Mouse (Mus musculus) liver, adult 2 months (tissue): ENCODE results near the gene Odf4. TPM values are rescaled to one million over a fixed set of nuclear protein-coding genes. Genes with fewer than 3 reads are reported as not detected.
"Not testable (repeated sequence)": the region's sequence is repeated elsewhere in the genome, so short reads cannot be mapped to it uniquely, and the experiment has no call there.

Experiments used
- DNase-seq: peaks from one replicate; pipeline ENCODE4 v3.0.0-alpha.2; 2011; ENCODE audit warnings: low read depth, low spot score; ENCODE audit errors: extremely low read depth
- H3K27ac ChIP-seq: fragments of 200-500 bp; replicated peaks from 2 replicates; pipeline ENCODE4 v1.5.1; 2012; ENCODE audit warnings: low read depth, mild to moderate bottlenecking, control low read depth, inconsistent platforms, low read length; ENCODE audit not compliant: insufficient read depth
- H3K27me3 ChIP-seq: fragments of 200-500 bp; 2 replicates; pipeline ENCODE4 v1.6.1; 2012; ENCODE audit warnings: mild to moderate bottlenecking, moderate library complexity, low read length, inconsistent platforms; ENCODE audit not compliant: control insufficient read depth, insufficient read depth
- H3K36me3 ChIP-seq: fragments of 200-500 bp; 2 replicates; pipeline ENCODE4 v1.6.1; 2012; ENCODE audit warnings: low read length, inconsistent platforms; ENCODE audit not compliant: control insufficient read depth, insufficient read depth
- H3K4me1 ChIP-seq: fragments of 200-500 bp; 2 replicates; pipeline ENCODE4 v1.6.1; 2011; ENCODE audit warnings: low read length; ENCODE audit not compliant: control insufficient read depth, insufficient read depth
- H3K4me3 ChIP-seq: fragments of 200-500 bp; 2 replicates; pipeline ENCODE4 v1.5.1; 2011; ENCODE audit warnings: low read depth, mild to moderate bottlenecking, control low read depth, low read length, moderate library complexity; ENCODE audit not compliant: insufficient read depth
- H3K79me2 ChIP-seq: fragments of 200-500 bp; 2 replicates; pipeline ENCODE4 v1.6.1; 2012; ENCODE audit warnings: inconsistent platforms, mild to moderate bottlenecking, low read length, moderate library complexity; ENCODE audit not compliant: control insufficient read depth, insufficient read depth
- H3K9ac ChIP-seq: fragments of 200-500 bp; 2 replicates; pipeline ENCODE4 v1.6.1; 2012; ENCODE audit warnings: low read depth, mild to moderate bottlenecking, control low read depth, inconsistent platforms, low read length
- CTCF ChIP-seq: fragments of 200-500 bp; IDR thresholded peaks from 2 replicates; pipeline ENCODE4 v1.5.1; 2011; ENCODE audit warnings: low read depth, low read length, control low read depth
- POLR2A ChIP-seq: fragments of 200-500 bp; IDR thresholded peaks from 2 replicates; pipeline ENCODE4 v1.6.1; 2011; ENCODE audit warnings: low read length, control low read depth; ENCODE audit not compliant: insufficient read depth; ENCODE audit errors: extremely low read depth
- WGBS: fragments of 180-500 bp; shearing (Covaris S2); methylation state at CpG from one replicate; pipeline ENCODE4 v1.1.7; 2018; 5-methylcytosine and 5-hydroxymethylcytosine counted together
- polyA plus RNA-seq: library from polyadenylated mRNA; depleted of rRNA; stranded (reverse); fragments of >200 nt; gene quantifications from 2 replicates; pipeline ENCODE4 v1.2.3, GENCODE M21; 2012; rRNA removed
- total RNA-seq: library from RNA; depleted of rRNA; stranded (reverse); fragments of >200 nt; gene quantifications from 2 replicates; pipeline ENCODE4 v1.2.3, GENCODE M21; 2014; rRNA removed

The Odf4 gene
- total RNA-seq (not detected in 2 replicates), polyA plus RNA-seq (not detected in 2 replicates)

DNA sequence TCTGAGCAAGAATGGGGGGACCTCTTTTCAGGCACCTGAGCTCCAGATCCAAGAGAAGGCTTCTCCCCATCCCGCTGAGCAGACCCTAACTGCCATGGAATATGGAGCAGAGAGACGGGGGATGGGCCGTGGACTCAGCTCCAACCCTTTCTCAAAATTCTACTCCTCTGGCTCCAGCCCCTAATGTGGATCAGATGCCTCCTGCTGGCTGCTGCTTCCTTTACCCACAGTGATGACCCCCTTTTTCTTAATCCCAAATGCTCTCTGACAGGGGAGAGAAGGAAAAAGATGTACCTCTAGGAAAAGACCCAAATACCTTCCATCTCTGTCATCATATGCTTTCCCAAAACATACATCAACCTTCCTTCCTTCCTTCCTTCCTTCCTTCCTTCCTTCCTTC is at the start of gene Odf4:
TSS of gene Odf4 (minus strand) at position 101 of the 400 bp plus-strand sequence.
- Histone ChIP-seq H3K27me3 (no peaks in the 10 kb centered on the region), H3K9ac (no peak within 1 kb of the TSS), H3K36me3 (no peaks in the 10 kb centered on the region), H3K79me2 (no peaks in the 10 kb centered on the region), H3K27ac (no peak within 1 kb of the TSS), H3K4me3 (no peak within 1 kb of the TSS), H3K4me1 (no peaks in the 10 kb centered on the region)
- DNase-seq = no peak
- WGBS = 90% methylated on average over 3 of the region's 3 CpGs
- TF ChIP-seq POLR2A (no peak), CTCF (no peak)

DNA sequence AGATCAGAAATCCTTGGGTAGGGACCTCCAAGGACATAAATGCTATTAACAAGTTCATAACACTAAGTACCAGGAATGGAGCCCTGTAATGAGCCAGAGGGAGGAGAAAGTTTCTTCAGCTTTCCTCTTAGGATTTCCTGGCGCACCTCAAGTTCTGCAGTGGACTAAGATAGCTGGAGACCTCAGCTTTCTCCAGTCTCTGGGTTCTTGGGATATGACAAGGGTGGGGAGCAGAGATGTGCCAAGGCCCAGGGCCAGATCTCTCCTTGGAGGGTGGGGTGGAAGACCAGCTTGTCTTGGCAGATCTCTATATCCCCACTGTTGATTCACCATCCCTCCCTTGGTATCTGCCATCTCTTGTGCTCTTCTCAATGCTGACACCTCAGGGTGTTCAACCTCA is 48.7 kb upstream of the Odf4 start:
- Histone ChIP-seq H3K4me1 (peaks cover 4% of the 10 kb centered on the region), H3K4me3 (no peak overlapping the region), H3K79me2 (no peaks in the 10 kb centered on the region), H3K9ac (no peak overlapping the region), H3K36me3 (no peaks in the 10 kb centered on the region), H3K27me3 (no peaks in the 10 kb centered on the region), H3K27ac (no peak overlapping the region)
- no peak for TF ChIP-seq CTCF
- TF ChIP-seq POLR2A = no peak
- DNase-seq = no peak
- WGBS = 93% methylated on average over 1 of the region's 1 CpGs

DNA sequence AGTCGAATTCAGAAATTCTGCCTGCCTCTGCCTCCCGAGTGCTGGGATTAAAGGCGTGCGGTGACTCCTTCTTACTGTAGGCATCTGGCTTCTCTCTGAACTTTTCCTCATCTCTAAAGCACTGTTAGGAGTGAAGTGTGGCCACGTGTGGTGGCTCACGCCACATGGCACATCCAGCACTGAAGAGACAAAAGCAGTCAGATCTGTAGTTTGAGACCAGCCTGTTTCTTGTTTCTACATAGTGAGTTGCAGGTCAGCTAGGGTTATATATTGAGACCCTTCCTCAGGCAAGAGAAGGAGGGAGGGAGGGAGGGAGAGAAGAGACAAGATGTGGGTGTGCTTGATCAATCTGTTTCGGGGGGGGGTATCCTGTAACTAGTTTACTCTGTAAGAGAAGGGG is 48.2 kb upstream of the Odf4 start, which contains the start of gene Rangrf:
TSS of gene Rangrf (minus strand) at position 101 of the 400 bp plus-strand sequence.
- H3K27ac ChIP-seq = no peak within 1 kb of the TSS
- no peaks in the 10 kb centered on the region for H3K36me3 ChIP-seq
- no peak within 1 kb of the TSS; the same call in 1 of the 2 replicates for H3K9ac ChIP-seq

DNA sequence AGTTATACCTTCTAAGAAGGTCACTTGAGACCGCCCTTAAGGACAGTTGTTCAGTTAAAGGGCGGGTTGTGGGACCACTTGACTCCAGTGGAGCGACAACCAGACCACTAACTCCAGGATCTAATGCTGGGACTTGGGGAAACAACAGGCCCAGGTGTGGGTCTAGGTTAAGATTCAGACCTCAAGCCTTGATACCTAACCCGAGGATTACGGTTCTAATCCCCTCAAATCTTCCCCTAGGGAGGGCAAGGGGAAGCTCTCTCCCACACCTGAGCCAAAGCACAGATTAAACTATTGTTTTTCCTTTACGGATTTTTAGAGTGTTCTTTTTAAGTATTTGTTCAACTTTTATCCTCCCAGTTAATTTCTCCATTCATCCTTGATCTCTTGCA is 47.2 kb upstream of the Odf4 start:
- H3K27ac ChIP-seq = no peak overlapping the region
- no peaks in the 10 kb centered on the region for H3K27me3 ChIP-seq
- H3K79me2 ChIP-seq = no peaks in the 10 kb centered on the region
- H3K4me1 ChIP-seq = peaks cover 4% of the 10 kb centered on the region
- WGBS = 35% methylated on average over 6 of the region's 6 CpGs
- DNase-seq = no peak
- TF ChIP-seq CTCF = no peak
- no peak for TF ChIP-seq POLR2A
- H3K36me3 ChIP-seq = no peaks in the 10 kb centered on the region
- peak overlapping the region; percentile 47; the same call in 1 of the 2 replicates for H3K4me3 ChIP-seq
- peak overlapping the region; percentile 29; the same call in 1 of the 2 replicates for H3K9ac ChIP-seq

More for the DNA sequence above, 48.2 kb upstream of the Odf4 start, which contains the start of gene Rangrf:
- peak within 1 kb of the TSS; percentile 47; the same call in 1 of the 2 replicates for H3K4me3 ChIP-seq
- H3K27me3 ChIP-seq = no peaks in the 10 kb centered on the region
- WGBS = 81% methylated on average over 7 of the region's 7 CpGs
- H3K79me2 ChIP-seq = no peaks in the 10 kb centered on the region
- DNase-seq = no peak
- H3K4me1 ChIP-seq = peaks cover 4% of the 10 kb centered on the region
- TF ChIP-seq POLR2A = no peak
- no peak for TF ChIP-seq CTCF

DNA sequence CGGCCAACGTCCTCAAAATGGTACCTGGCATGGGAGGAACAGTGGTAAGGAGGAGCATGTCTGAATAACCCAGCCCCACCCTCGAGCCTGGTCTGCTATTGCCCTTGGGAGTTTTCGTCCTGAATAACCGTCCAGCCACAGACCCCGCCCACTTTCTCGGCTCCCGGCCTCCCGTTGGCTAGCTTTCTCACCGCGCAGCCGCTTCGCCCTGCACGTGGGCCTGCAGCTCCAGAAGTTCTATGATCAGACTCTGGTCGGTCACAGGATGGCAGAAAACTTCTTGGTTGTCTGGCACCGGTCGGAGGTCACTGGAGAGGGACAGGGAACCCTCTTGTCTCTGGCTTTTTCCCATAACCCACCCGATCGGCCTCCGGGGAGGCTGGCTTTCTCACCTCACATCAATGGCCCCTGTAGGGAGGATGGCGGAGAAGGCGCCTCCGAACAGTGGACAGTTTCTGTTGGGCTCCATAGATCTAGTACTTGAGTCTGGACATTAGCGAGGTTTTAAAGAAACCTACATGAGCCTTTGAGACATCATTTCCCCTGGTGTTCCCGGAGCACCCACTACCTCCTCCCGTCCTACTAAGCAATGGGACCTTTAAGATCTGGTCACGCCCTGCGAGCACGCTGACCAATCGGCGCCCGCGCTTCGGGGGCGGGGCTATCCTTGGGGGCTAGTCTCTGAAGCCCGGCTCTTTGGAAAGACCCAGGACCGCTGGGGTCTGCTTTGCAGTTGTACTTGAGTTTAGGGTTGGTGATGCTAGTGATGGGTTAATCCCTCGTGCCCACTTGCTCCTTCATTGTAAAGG is 46.6 kb upstream of the Odf4 start:
- not testable (repeated sequence) for H3K27me3 ChIP-seq, H3K79me2 ChIP-seq, H3K27ac ChIP-seq, H3K36me3 ChIP-seq, H3K4me1 ChIP-seq
- peak; percentile 53 for DNase-seq
- Histone ChIP-seq H3K9ac (peak overlapping the region; percentile 29; the same call in 1 of the 2 replicates), H3K4me3 (peak overlapping the region; percentile 47)
- whole genome bisulfite sequencing = 2% methylated on average over 38 of the region's 38 CpGs

DNA sequence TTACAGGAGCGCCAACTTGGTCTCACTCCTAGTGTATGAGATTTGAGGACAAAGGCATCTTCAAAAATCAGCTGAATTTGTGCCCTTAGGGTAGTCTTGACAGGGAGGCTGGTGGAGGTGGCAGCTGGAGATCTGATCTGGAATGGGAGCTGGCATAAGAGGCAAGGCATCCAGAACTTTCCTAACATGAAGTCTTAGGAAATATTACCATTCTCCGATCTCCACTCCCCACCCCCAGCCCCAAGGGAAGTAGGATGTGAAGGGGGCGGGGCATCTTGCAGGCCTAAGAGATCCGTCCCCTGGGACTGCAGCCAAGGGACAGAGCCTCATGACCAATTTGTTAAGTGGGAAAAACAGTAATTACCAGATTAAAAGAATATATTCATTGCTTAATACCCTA is 43.4 kb upstream of the Odf4 start:
- H3K4me3 ChIP-seq = no peak overlapping the region

More for the DNA sequence above, 43.4 kb upstream of the Odf4 start:
- TF ChIP-seq CTCF = no peak
- no peak for TF ChIP-seq POLR2A
- no peak for DNase-seq
- Histone ChIP-seq H3K27ac (no peak overlapping the region), H3K27me3 (no peaks in the 10 kb centered on the region), H3K9ac (no peak overlapping the region), H3K79me2 (no peaks in the 10 kb centered on the region), H3K36me3 (no peaks in the 10 kb centered on the region), H3K4me1 (peaks cover 5% of the 10 kb centered on the region)
- WGBS = 64% methylated on average over 4 of the region's 4 CpGs
